Mouse (Mus musculus): ENCODE measurements around the gene Prdm1. TPM values are rescaled to one million over a fixed set of nuclear protein-coding genes. Genes with fewer than 3 reads are reported as not detected.

Gene Prdm1
- total RNA-seq, 2 experiments from 2014 or later = 0.46 to 1.6 TPM

DNA sequence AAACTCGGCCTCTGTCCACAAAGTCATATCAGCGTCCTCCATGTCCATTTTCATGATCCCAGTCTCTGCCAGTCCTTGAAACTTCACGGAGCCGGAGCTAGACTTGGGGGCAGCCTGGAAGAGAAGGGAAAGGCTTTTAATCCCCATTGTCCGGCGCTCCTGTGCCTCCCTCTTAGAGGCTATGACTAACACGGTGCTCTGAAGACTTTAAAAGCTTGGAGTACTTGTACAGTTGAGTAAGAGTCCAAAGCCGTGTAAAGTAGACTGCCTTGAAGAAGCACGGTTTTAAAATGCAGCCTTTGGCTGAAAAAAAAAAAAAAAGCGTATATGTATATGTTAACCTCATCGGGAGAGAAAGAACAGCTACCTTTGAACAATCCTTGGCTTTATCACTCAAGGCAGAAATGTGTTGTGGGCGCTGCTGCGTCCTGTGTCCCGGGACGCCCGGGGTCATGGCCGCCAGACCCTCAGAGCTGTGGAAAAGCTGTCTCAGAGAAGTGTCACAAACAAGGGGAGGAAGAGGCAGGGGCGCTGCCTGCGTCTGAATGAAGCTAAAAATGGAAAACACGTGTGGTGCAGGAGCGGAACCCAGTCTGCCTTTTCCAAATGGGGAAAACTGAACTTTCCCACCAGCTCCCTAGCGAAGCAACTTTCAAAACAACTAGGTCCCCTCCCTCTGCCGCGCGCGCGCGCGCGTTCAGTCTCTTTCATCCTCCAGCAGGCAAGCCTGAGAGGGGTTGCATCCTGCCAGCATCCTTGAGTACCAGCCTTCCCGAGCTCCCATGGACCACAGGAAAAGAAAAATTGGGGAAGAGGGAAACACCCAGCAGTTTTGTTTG lies 71.3 kb downstream of the Prdm1 start:
- DNase-seq = peak; percentile 55 to 60

GRCm38 (mm10) chr10:44454753-44455152 lies 73.5 kb downstream of the Prdm1 start:
- DNase-seq = no peak

DNA sequence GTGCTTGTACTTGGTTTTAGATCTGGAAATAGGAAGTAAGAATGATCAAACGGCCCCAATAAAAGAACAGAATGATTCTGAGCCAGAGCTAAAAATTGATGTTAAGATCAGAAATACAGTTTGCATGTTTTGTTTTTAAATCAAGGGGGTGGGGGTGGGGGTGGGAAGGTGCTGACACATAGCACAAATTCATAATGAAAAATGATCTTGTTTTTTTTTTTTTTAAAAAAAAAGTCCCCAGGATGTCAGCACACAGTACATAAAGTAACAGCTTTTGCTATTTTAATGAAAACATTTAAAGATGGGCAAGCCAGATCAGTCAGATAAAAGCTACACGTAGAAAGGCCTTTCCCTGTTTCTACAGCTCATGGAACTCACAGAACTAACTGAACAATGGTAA lies 74.2 kb downstream of the Prdm1 start:
- DNase-seq = no peak

DNA sequence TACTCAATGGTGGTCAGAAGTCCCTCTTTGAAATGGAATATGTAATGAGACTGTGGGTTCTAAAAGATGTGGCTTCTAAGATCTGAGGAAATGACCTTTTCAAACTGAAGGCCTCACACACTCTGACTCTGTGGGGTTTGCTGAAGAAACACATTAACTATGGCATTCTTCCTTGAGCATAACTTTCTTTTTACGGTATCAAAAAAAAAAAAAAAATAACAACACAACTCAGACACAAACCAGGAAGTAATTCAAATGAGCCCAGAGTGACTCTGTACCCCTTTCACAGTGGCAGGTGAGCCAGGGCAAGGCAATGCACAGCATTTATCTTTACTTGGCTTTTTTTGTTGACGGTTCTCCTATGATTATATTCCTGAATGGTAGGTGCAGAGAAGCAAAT lies 77.5 kb downstream of the Prdm1 start:
- no peak for DNase-seq

- no peak for DNase-seq
Measured at GRCm38 (mm10) chr10:44450108-44450507, 78.2 kb downstream of the Prdm1 start.

DNA sequence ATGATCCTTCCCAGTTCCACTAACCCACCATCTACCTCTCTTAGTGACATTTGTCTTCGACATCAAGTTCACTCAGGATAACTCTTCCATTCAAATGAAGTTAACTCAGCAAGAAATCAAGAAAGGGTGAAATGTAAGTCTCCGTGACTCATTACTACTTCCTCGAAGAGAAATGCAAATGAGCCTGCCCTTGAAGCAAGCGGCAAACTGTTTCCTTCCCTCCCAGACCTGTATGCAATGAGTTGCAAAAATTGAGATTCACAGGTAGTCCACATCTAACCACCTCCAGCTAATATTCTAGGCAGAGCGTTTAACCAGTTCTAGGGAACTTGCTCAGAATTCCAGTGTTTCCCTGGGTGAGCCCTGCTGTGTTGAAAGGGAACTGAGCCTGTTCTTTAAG lies 78.6 kb downstream of the Prdm1 start:
- no peak for DNase-seq

DNA sequence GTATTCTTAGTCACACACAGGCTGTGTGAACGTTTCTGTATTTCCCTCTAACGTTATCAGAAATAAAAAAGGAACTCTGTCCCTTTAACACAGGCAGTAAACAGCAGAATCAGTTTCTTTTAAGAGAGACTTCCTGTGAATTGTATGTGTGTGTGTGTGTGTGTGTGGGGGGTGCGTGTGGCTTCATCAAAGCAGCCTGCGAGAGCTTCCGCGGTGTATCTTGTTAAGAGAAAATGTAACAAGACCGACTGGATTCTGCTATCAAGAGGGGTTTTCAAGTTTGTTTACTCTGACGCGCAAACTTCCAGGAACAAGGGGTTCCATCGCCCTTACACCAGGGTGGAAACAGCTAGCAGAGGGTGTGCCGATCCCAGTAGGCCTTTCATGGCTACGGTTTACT lies 80.1 kb downstream of the Prdm1 start:
- peak; percentile 43 to 55 for DNase-seq

DNA sequence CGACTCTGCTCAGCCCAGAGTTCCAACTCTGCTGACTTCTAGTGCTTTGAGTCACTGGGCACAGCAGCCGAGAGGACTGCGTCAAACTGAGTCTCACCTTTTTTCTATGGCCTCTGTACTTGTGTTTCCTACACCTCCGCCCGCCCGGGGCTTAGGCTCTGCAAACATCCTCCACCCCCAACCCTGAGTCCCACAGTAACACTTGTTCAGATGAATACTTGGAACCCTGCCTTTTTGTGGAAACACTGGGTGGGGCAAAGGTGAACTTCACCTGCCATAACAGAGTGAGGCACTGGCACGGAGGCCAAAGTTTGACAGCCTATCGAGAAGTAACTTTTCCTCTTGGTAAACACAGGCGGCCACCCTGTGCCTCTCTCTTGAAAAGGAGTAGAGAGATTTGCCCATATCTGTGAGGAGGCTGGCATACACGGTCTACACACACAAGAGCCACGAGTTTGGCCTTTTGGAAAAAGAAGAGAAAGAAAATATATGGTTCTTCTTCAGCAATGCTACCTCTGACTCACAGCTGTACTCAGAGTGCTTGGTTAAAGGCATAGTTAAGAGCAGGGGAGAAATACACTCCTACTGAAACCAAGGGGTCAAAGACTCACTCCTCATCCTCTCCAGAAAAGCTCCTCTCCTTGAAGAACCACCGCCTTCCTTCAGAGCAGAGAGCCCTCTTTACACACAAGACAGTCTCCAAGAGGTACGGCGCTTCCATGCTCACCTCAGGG lies 80.7 kb downstream of the Prdm1 start:
- no peak for DNase-seq

DNA sequence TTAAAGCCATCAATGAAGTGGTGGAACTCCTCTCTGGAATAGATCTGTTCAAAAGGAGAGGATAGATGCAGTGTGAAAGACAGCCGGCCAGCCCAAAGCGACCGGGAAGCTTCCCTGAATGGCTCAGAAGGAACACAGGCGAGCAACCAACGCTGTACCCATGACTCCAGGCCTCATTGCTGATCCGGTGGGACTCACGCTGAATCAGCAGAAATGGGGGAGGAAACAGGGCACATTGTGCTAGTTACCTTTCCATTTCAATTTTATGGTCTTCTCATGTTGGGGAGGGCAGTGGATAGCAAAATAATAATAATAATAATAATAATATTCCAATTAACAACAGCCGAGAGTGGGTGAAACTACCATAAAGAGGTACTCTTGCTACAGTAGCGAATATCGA lies 81.3 kb downstream of the Prdm1 start:
- no peak for DNase-seq

DNA sequence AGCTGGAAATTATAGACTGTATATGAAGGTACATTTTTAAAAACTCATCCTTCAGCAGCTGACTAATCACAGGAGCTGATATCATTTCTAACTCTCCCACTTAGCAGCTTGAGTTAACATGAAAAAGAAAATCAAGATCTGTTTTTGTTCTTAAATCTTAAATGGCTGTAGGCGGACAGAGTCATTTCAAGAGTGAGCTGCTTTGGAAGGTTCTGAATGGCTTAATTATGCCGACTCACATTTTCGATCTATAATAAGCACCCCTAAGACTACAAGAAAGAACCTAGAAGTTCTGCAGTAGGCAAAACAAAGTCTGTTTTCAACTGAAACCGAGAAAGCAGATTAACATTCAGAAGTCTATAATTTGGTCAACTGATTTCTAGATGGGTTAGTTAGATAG lies 83.9 kb downstream of the Prdm1 start:
- DNase-seq = no peak

DNA sequence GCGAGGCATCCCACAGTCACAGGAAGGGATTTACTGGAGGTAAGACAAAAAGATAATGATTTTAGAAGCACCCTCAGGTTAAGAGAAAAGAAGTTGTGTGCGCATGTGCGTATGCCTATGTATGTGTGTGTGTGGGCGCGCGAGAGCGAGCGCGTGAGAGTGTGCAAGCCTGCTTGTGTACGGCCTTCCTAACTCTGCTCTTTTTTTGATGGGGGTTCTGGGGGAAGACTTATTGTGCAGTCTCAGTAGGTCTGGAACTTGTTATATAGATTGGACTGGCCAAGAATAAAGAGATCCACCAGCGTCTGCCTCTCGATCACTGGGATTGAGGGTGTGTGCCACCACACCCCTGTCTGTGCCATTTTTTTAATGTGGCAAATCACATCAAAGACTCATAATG lies 84.6 kb downstream of the Prdm1 start:
- DNase-seq = no peak

GRCm38 (mm10) chr10:44439732-44440131 lies 88.6 kb downstream of the Prdm1 start:
- no peak for DNase-seq

DNA sequence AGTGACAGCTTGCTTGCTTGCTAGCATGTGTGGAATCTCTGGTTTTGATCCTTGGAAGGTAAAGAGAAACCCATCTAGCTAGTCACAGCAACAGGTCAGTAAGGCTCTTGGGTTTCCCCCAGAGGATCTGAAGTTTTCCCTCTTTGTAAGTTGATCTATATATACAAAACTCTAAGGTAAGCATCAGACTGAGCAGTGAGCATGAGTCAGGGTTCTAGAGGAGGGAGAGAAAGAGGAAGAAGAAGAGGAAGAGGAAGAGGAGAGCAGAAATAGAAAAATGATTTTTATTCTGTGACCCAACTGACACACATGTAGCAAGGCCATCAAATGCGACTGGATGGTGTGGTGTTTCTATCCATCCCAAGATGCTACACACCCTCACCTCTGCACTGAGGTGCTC lies 90.7 kb downstream of the Prdm1 start:
- DNase-seq = no peak

GRCm38 (mm10) chr10:44435956-44436355 lies 92.3 kb downstream of the Prdm1 start:
- no peak for DNase-seq

DNA sequence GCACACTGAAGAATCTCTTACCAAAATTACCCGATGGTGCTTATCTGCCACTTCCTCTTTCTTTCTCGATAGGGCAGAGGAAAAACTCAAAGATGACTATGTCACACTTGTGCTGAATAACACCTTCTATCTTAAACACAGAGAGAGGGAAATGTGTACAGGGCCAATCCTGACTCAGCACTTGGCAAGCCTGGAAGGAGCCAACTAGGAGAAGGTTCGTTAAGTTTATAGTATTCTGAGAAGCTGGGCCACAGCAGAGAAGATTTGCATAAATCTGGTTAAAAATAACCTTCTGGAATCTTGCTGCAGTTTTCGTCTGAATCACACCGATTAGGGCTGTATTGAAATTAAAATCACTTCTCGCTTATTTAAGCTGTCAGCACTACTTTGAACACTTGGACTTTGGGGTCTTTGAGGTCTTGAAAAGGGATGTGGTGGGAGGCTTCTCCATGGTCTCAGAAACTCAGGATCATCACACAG lies 93.6 kb downstream of the Prdm1 start:
- DNase-seq = no peak

DNA sequence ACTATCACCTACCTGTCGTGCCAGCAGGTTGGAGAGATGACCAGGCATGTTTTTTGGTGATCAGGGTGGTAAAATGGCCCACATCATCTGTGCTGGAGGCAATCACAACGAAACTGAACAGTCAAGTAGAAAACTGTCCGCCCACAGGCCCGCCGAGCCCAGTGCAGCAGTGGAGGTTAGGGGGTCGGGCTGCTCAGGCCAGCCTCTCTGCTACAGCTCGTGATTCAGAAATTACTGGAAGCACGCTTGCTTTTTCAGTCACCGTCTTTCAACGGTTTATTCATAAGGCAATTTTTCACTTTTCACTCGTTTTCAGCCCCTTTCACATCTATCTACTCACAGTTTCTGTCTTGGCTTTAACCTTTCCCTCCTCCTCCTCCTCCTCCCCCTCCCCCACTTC lies 96.1 kb downstream of the Prdm1 start:
- DNase-seq = no peak

DNA sequence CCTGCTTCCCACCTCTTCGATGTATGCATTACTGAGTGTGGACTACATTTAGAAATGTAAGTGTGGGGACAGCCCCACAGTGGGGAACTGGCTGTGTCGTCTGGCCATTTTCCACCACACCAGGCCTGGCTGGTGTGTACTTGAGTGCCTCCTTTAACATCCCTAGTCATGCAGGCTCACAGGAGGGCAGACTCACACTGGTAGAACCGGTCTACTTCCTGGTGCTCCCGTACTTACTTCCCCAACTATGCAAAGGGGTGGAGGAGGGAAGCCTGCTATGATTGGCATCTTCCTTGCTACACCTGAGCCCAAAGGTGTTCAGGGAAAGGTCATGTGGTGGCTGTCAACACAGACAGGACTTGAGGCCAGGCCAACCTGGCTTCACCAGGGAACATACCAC lies 96.6 kb downstream of the Prdm1 start:
- no peak for DNase-seq

DNA sequence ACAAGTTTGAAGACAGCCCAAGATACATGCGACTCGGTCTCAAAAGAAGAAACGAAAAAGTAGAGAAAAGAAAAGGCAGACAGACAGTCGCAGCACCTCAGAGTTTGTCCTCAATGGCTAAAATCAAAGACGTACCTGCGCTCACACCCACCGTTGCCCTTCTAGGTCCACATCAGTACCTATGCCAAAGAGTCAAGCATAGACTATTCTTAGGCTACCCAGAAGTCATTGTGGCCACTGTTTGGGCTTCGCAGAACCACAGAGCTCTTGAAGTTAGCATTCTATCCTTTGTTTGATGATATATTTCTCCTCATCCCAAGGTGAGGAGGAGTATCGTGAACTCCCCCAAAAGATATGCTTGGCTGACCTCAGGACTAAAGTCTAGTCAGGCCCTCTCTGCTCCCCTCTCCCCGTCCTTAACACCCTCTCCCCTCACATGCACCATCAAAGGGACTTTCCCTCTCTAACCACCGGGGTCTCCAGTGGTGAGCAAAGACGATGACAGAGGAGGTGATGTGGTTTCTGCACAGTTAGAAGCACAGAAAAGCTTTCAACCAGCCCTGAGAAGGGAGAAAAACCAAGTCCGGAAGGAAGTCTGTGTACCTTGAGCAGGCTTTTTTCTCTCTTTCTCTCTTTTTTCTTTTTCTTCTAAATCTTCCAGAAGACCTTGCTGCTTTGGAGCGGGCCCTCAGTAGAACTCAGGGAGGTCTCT lies 99.0 kb downstream of the Prdm1 start:
- no peak for DNase-seq

DNA sequence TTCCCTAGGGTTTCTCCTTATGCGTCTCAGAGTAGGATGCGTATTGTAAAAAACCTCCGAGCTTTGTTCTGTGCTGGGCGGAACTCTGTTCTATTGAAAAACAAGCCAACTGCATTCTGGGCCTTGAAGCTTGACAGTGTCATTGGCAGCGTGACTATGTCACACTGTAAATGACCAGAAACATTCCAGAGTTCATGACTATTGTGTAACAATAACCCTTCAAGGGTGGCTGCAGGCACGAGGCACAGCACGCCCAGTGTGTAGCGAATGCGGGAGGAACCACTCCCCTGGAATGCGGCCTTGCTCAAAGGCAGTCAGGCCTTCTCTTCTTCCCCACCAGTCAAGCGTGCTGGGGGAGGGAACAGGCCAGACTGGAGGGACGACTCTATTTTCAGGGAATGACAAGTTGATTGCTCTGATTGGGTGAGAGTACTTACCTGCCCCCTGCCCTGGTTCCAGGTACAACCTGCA lies 100.4 kb downstream of the Prdm1 start:
- peak in 1 of 2 experiments; percentile 25 for DNase-seq

GRCm38 (mm10) chr10:44427426-44427825 lies 100.9 kb downstream of the Prdm1 start:
- DNase-seq = no peak

DNA sequence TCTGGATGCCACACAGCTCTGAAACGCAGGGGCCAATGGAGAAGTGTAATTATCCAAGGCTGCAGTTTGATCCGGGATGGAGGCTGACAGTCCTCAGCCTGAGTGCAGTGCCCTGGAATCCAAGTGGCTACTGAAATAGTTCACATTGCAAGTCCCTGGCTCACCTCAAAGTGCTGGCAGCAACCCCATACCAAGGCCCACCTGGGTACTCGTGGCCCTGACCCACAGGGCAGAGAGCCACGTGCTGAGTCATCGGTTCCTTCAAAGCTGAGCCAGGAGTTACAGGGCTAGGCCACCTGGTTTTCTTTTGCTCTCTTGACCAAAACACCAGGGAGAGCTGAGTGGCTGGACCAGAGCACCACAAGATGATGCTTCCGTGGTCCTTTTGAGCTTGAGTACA lies 103.3 kb downstream of the Prdm1 start:
- peak; percentile 32 to 38 for DNase-seq

DNA sequence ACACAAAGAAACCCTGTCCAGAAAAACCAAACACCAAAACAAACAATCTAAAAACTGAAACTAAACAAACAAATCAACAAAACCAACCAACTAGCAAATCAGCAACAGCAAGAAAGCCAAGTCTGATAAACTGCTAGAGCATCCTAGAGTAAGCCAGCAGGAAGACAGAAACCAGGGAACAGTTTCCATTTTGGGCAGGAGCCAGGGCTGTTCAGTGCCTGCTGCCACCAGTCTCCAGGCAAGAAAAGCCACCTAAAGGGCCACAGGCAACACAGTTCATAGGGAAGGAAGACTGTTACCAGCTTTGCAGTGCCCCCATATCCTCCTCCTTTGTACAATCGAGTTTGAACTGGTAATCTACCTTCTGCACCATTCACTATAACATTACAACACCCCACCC lies 106.4 kb downstream of the Prdm1 start:
- DNase-seq = no peak

- no peak for DNase-seq
Measured at GRCm38 (mm10) chr10:44420211-44420610, 108.1 kb downstream of the Prdm1 start.

All from heart, adult 18-20 months (tissue).